Mouse (Mus musculus): ENCODE measurements at regions not wholly inside any gene's neighbourhood (a gene's known extent, or its start where the extent isn't known, plus 50 kb on each side); places are given as distances from the start of the nearest gene placed in this dataset.

- TF ChIP-seq CTCF (IDR thresholded peaks at IDR 0.05) = no peak
- H3K9me3 ChIP-seq (ENCODE audit: low read length) = no peaks in the 10 kb centered on the region
- no peaks in the 10 kb centered on the region for H3K36me3 ChIP-seq (ENCODE audit: insufficient read depth, low read length)
- ATAC-seq (ENCODE audit: low FRiP score) (peak; percentile 62), DNase-seq (ENCODE audit: low spot score) (peak; percentile 96)
- H3K27me3 ChIP-seq (ENCODE audit: insufficient read depth, low read length) = no peaks in the 10 kb centered on the region
- WGBS = 3% methylated on average over 21 of the region's 21 CpGs
- peak overlapping the region; percentile 53 for H3K4me2 ChIP-seq (ENCODE audit: low read depth, low read length, poor library complexity, severe bottlenecking)
- H3K9ac ChIP-seq (replicated peaks; ENCODE audit: low read length, poor library complexity, severe bottlenecking) = peak overlapping the region; percentile 33; the same call in 1 of the 2 replicates
- peak overlapping the region; percentile 24 for H3K4me3 ChIP-seq (ENCODE audit: low read depth, low read length)
- H3K4me1 ChIP-seq (ENCODE audit: insufficient read depth, low read length) = 0 out of 2 replicates have a peak, but pooled peaks cover 4% of the 10 kb centered on the region
- peak overlapping the region; percentile 67 for H3K27ac ChIP-seq (ENCODE audit: low read depth, low read length)
These were observed 292.6 kb upstream of the Tle4 start for GRCm38 (mm10) chr19:14890241-14891089.

DNA sequence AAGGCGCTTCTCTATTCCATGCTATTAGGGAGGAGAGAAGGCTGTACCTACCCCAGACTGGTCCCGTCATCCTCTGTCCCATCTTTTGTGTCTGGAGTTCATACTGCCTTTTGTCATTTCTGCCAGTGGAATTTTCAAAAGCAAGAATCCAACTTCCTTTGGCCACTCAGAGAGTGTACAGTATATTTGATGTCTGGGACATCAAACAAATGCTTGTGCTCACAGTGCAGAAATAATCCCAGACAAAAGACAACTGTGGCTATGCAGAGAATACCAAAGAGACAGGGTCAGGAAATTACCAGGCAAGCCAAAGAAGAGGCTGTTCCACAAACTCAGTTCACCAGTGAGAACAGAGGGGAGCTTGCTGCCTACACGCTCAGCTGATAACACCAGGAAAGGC lies 291.9 kb upstream of the Tle4 start:
- H3K27me3 ChIP-seq (ENCODE audit: insufficient read depth, low read length) = no peaks in the 10 kb centered on the region
- no peak overlapping the region for H3K9ac ChIP-seq (replicated peaks; ENCODE audit: low read length, poor library complexity, severe bottlenecking)
- no peak for TF ChIP-seq CTCF (IDR thresholded peaks at IDR 0.05)
- H3K4me2 ChIP-seq (ENCODE audit: low read depth, low read length, poor library complexity, severe bottlenecking) = peak overlapping the region; percentile 53
- H3K27ac ChIP-seq (ENCODE audit: low read depth, low read length) = no peak overlapping the region
- no peak overlapping the region for H3K4me3 ChIP-seq (ENCODE audit: low read depth, low read length)
- ATAC-seq (ENCODE audit: low FRiP score) (0 out of 2 replicates have a peak, but pooled peaks have one; percentile 4), DNase-seq (ENCODE audit: low spot score) (no peak)
- 0 out of 2 replicates have a peak, but pooled peaks cover 4% of the 10 kb centered on the region for H3K4me1 ChIP-seq (ENCODE audit: insufficient read depth, low read length)
- no peaks in the 10 kb centered on the region for H3K9me3 ChIP-seq (ENCODE audit: low read length)
- 46% methylated on average over 3 of the region's 3 CpGs for WGBS
- H3K36me3 ChIP-seq (ENCODE audit: insufficient read depth, low read length) = no peaks in the 10 kb centered on the region

GRCm38 (mm10) chr19:14883707-14884421 lies 286.0 kb upstream of the Tle4 start:
- no peak overlapping the region for H3K27ac ChIP-seq (ENCODE audit: low read depth, low read length)
- WGBS = 49% methylated on average over 8 of the region's 8 CpGs
- H3K4me2 ChIP-seq (ENCODE audit: low read depth, low read length, poor library complexity, severe bottlenecking) = no peak overlapping the region
- H3K4me1 ChIP-seq (ENCODE audit: insufficient read depth, low read length) = no peaks in the 10 kb centered on the region
- ATAC-seq (ENCODE audit: low FRiP score) = no peak
- no peak overlapping the region for H3K4me3 ChIP-seq (ENCODE audit: low read depth, low read length)
- no peak for TF ChIP-seq CTCF (IDR thresholded peaks at IDR 0.05)
- no peak overlapping the region for H3K9ac ChIP-seq (replicated peaks; ENCODE audit: low read length, poor library complexity, severe bottlenecking)
- H3K36me3 ChIP-seq (ENCODE audit: insufficient read depth, low read length) = no peaks in the 10 kb centered on the region
- no peaks in the 10 kb centered on the region for H3K9me3 ChIP-seq (ENCODE audit: low read length)
- peak; percentile 38 for DNase-seq (ENCODE audit: low spot score)
- no peaks in the 10 kb centered on the region for H3K27me3 ChIP-seq (ENCODE audit: insufficient read depth, low read length)

GRCm38 (mm10) chr19:14880818-14881217 lies 283.0 kb upstream of the Tle4 start:
- ATAC-seq (ENCODE audit: low FRiP score) = no peak

GRCm38 (mm10) chr19:14873986-14874385 lies 276.1 kb upstream of the Tle4 start:
- Histone ChIP-seq H3K9ac (replicated peaks; ENCODE audit: low read length, poor library complexity, severe bottlenecking) (no peak overlapping the region), H3K36me3 (ENCODE audit: insufficient read depth, low read length) (no peaks in the 10 kb centered on the region), H3K27ac (ENCODE audit: low read depth, low read length) (no peak overlapping the region), H3K4me3 (ENCODE audit: low read depth, low read length) (no peak overlapping the region), H3K4me2 (ENCODE audit: low read depth, low read length, poor library complexity, severe bottlenecking) (no peak overlapping the region), H3K27me3 (ENCODE audit: insufficient read depth, low read length) (peaks cover 6% of the 10 kb centered on the region; the same call in 1 of the 2 replicates), H3K9me3 (ENCODE audit: low read length) (no peaks in the 10 kb centered on the region), H3K4me1 (ENCODE audit: insufficient read depth, low read length) (no peaks in the 10 kb centered on the region; the same call in 1 of the 2 replicates)
- DNase-seq (ENCODE audit: low spot score) = no peak
- ATAC-seq (ENCODE audit: low FRiP score) = no peak
- 91% methylated on average over 1 of the region's 1 CpGs for WGBS
- no peak for TF ChIP-seq CTCF (IDR thresholded peaks at IDR 0.05)

More at GRCm38 (mm10) chr19:14880818-14881217, 283.0 kb upstream of the Tle4 start:
- no peaks in the 10 kb centered on the region for H3K36me3 ChIP-seq (ENCODE audit: insufficient read depth, low read length)
- H3K27ac ChIP-seq (ENCODE audit: low read depth, low read length) = no peak overlapping the region
- TF ChIP-seq CTCF (IDR thresholded peaks at IDR 0.05) = no peak
- no peak overlapping the region for H3K4me3 ChIP-seq (ENCODE audit: low read depth, low read length)
- WGBS = 90% methylated on average over 4 of the region's 4 CpGs
- no peak overlapping the region for H3K4me2 ChIP-seq (ENCODE audit: low read depth, low read length, poor library complexity, severe bottlenecking)
- H3K9ac ChIP-seq (replicated peaks; ENCODE audit: low read length, poor library complexity, severe bottlenecking) = no peak overlapping the region
- peaks cover 4% of the 10 kb centered on the region; the same call in 1 of the 2 replicates for H3K27me3 ChIP-seq (ENCODE audit: insufficient read depth, low read length)
- DNase-seq (ENCODE audit: low spot score) = no peak
- H3K9me3 ChIP-seq (ENCODE audit: low read length) = no peaks in the 10 kb centered on the region
- no peaks in the 10 kb centered on the region for H3K4me1 ChIP-seq (ENCODE audit: insufficient read depth, low read length)
